Mouse (Mus musculus) CH12.LX (cell line): ENCODE measurements around the gene Eno4.

ENCODE experiments used
- CHD1 ChIP-seq: IDR thresholded peaks from 2 replicates; pipeline ENCODE4 v1.6.1; 2012; ENCODE audit warnings: low read depth, low read length, improper control_type of control experiment, inconsistent platforms
- CHD2 ChIP-seq: IDR thresholded peaks from 2 replicates; pipeline ENCODE4 v1.6.1; 2011; ENCODE audit warnings: low read length, improper control_type of control experiment
- CTCF ChIP-seq, 2 experiments: IDR thresholded peaks in 1 of 2; conservative IDR thresholded peaks in 1 of 2; 2 replicates each; pipeline ENCODE4 v1.5.1; 2011 to 2012; ENCODE audit warnings: low read depth in 2 of 2, low read length in 2 of 2, improper control_type of control experiment in 1 of 2, inconsistent platforms in 1 of 2, mild to moderate bottlenecking in 1 of 2, moderate library complexity in 1 of 2
- E2F4 ChIP-seq: IDR thresholded peaks from 2 replicates; pipeline ENCODE4 v1.6.1; 2011; ENCODE audit warnings: low read depth, low read length, improper control_type of control experiment; ENCODE audit not compliant: insufficient replicate concordance
- ELF1 ChIP-seq: IDR thresholded peaks from 2 replicates; pipeline ENCODE4 v1.6.1; 2014; ENCODE audit warnings: low read depth, mild to moderate bottlenecking, inconsistent platforms, low read length, improper control_type of control experiment
- EP300 ChIP-seq: IDR thresholded peaks from 2 replicates; pipeline ENCODE4 v1.6.1; 2011; ENCODE audit warnings: low read length, improper control_type of control experiment
- KAT2A ChIP-seq: IDR thresholded peaks from 2 replicates; pipeline ENCODE4 v1.6.1; 2012; ENCODE audit warnings: low read length, improper control_type of control experiment, inconsistent platforms; ENCODE audit not compliant: insufficient replicate concordance
- MAX ChIP-seq: IDR thresholded peaks from 2 replicates; pipeline ENCODE4 v1.6.1; 2011; ENCODE audit warnings: low read length, improper control_type of control experiment
- POLR2A ChIP-seq: IDR thresholded peaks from 2 replicates; pipeline ENCODE4 v1.6.1; 2011; ENCODE audit warnings: low read depth, mild to moderate bottlenecking, improper control_type of control experiment, low read length
- RCOR1 ChIP-seq: conservative IDR thresholded peaks from 2 replicates; pipeline ENCODE4 v1.6.1; 2012; ENCODE audit warnings: low read depth, mild to moderate bottlenecking, inconsistent platforms, low read length, improper control_type of control experiment
- USF1 ChIP-seq: IDR thresholded peaks from 2 replicates; pipeline ENCODE4 v1.6.1; 2014; ENCODE audit warnings: low read depth, mild to moderate bottlenecking, inconsistent platforms, low read length, improper control_type of control experiment
- ZC3H11A ChIP-seq: IDR thresholded peaks from 2 replicates; pipeline ENCODE4 v1.6.1; 2012; ENCODE audit warnings: low read depth, mild to moderate bottlenecking, inconsistent platforms, low read length, improper control_type of control experiment
- ZMIZ1 ChIP-seq: IDR thresholded peaks from 2 replicates; pipeline ENCODE4 v1.6.1; 2012; ENCODE audit warnings: low read depth, mild to moderate bottlenecking, inconsistent platforms, low read length, improper control_type of control experiment
- ZNF384 ChIP-seq: IDR thresholded peaks from 2 replicates; pipeline ENCODE4 v1.6.1; 2012; ENCODE audit warnings: low read depth, low read length, improper control_type of control experiment, inconsistent platforms

- TF ChIP-seq KAT2A (no peak), POLR2A (no peak), MAX (no peak), RCOR1 (no peak), ELF1 (no peak), ZC3H11A (no peak), E2F4 (no peak), ZMIZ1 (no peak), EP300 (no peak), ZNF384 (no peak), CHD2 (no peak), CTCF (conservative IDR thresholded peaks at IDR 0.05 in 1 of 2, IDR thresholded peaks at IDR 0.05 in 1 of 2; ENCODE audit: low read depth in 2 of 2, low read length in 2 of 2) (no peak), CHD1 (no peak), USF1 (no peak)
Measured at GRCm38 (mm10) chr19:58903079-58903898, 39.9 kb upstream of the Eno4 start.
